Mouse (Mus musculus) hindbrain, embryonic 13.5 days (tissue): Measurements from ENCODE around the gene Crct1. TPM values are rescaled to one million over a fixed set of nuclear protein-coding genes. Genes with fewer than 3 reads are reported as not detected.

Experiments
- ATAC-seq: fragments of 200-750 bp; cut with Nextera tagmentation; 2 replicates; pipeline ENCODE4 v1.8.0; 2017; ENCODE audit warnings: moderate TSS enrichment; ENCODE audit not compliant: low FRiP score
- H3K27ac ChIP-seq: fragments of 300-500 bp; sonication (generic); 2 replicates; pipeline ENCODE4 v1.5.1; 2015; ENCODE audit warnings: inconsistent platforms, mild to moderate bottlenecking, moderate library complexity
- H3K27me3 ChIP-seq: fragments of 300-500 bp; sonication (generic); 2 replicates; pipeline ENCODE4 v1.6.1; 2015; ENCODE audit warnings: mild to moderate bottlenecking, inconsistent platforms
- H3K36me3 ChIP-seq: fragments of 300-500 bp; sonication (generic); 2 replicates; pipeline ENCODE4 v1.6.1; 2015; ENCODE audit warnings: mild to moderate bottlenecking, inconsistent platforms
- H3K4me1 ChIP-seq: fragments of 300-500 bp; sonication (generic); replicated peaks from 2 replicates; pipeline ENCODE4 v1.6.1; 2015; ENCODE audit warnings: inconsistent platforms
- H3K4me2 ChIP-seq: fragments of 300-500 bp; sonication (generic); 2 replicates; pipeline ENCODE4 v1.6.1; 2015; ENCODE audit warnings: inconsistent platforms, mild to moderate bottlenecking, moderate library complexity
- H3K4me3 ChIP-seq: fragments of 300-500 bp; sonication (generic); 2 replicates; pipeline ENCODE4 v1.5.1; 2015; ENCODE audit warnings: mild to moderate bottlenecking, inconsistent platforms
- H3K9ac ChIP-seq: fragments of 300-500 bp; sonication (generic); 2 replicates; pipeline ENCODE4 v1.6.1; 2015; ENCODE audit warnings: mild to moderate bottlenecking, inconsistent platforms
- H3K9me3 ChIP-seq: fragments of 300-500 bp; sonication (generic); 2 replicates; pipeline ENCODE4 v1.6.1; 2016; ENCODE audit warnings: inconsistent platforms
- WGBS: fragments of 180-500 bp; shearing (Covaris S2); methylation state at CpG from one replicate; pipeline ENCODE4 v1.1.7; 2015; 5-methylcytosine and 5-hydroxymethylcytosine counted together
- polyA plus RNA-seq: library from polyadenylated mRNA; unstranded; fragments of >200 nt; fragmentation: Nextera tagmentation; extraction: Ambion mirVana; gene quantifications from 2 replicates; pipeline ENCODE4 v1.2.1, GENCODE M21; 2015

Gene Crct1
- polyA plus RNA-seq = 1.1 and 1.6 TPM in 2 replicates

- H3K36me3 ChIP-seq = no peaks in the 10 kb centered on the region
- peak; percentile 33; the same call in 1 of the 2 replicates for ATAC-seq
- peak within 1 kb of the TSS; percentile 72 for H3K9ac ChIP-seq
- no peaks in the 10 kb centered on the region for H3K9me3 ChIP-seq
- peaks cover 6% of the 10 kb centered on the region for H3K4me1 ChIP-seq
- no peaks in the 10 kb centered on the region for H3K27me3 ChIP-seq
- WGBS = 32% methylated on average over 4 of the region's 4 CpGs
- peak within 1 kb of the TSS; percentile 60 for H3K27ac ChIP-seq
- H3K4me2 ChIP-seq = peak within 1 kb of the TSS; percentile 88
- peak within 1 kb of the TSS; percentile 53 for H3K4me3 ChIP-seq
Measured at GRCm38 (mm10) chr3:93015460-93016104, at the start of gene Crct1. Crct1 (minus strand) TSS chr3:93015687.

GRCm38 (mm10) chr3:93052826-93053474 lies 37.5 kb upstream of the Crct1 start:
- Histone ChIP-seq H3K9ac (no peak overlapping the region), H3K4me1 (no peaks in the 10 kb centered on the region), H3K4me3 (no peak overlapping the region), H3K4me2 (no peak overlapping the region), H3K27me3 (no peaks in the 10 kb centered on the region), H3K27ac (no peak overlapping the region), H3K9me3 (no peaks in the 10 kb centered on the region), H3K36me3 (no peaks in the 10 kb centered on the region)
- ATAC-seq = no peak
- WGBS = 52% methylated on average over 10 of the region's 10 CpGs

- Histone ChIP-seq H3K4me1 (no peaks in the 10 kb centered on the region), H3K4me3 (no peak overlapping the region), H3K9ac (no peak overlapping the region), H3K27me3 (no peaks in the 10 kb centered on the region), H3K27ac (no peak overlapping the region), H3K9me3 (no peaks in the 10 kb centered on the region), H3K4me2 (no peak overlapping the region), H3K36me3 (no peaks in the 10 kb centered on the region)
- WGBS = 91% methylated on average over 1 of the region's 1 CpGs
- no peak for ATAC-seq
Measured at GRCm38 (mm10) chr3:93050182-93050581, 34.7 kb upstream of the Crct1 start.

DNA sequence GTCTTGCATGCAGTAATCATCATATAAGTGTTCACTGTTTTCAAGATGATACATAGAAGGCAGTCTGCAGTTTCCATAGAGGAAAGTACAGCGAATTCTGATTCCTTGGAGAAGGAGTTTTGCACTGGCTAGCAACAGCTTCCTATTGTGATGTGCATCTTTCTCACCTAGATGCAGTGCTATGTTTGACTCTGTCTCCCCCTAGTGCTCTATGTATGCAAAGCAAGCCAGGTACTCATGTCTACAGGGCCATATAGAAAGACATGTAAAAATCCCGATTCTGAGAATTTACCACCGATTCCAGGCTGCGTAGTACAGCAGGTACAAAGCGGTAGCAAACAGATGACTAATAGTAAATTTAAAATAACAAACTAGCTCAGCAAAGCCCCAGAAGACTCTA lies 16.0 kb upstream of the Crct1 start:
- Histone ChIP-seq H3K9ac (no peak overlapping the region), H3K27me3 (no peaks in the 10 kb centered on the region), H3K4me3 (no peak overlapping the region), H3K36me3 (no peaks in the 10 kb centered on the region), H3K9me3 (no peaks in the 10 kb centered on the region), H3K27ac (no peak overlapping the region), H3K4me1 (no peaks in the 10 kb centered on the region), H3K4me2 (no peak overlapping the region)
- peak; percentile 93 for ATAC-seq
- WGBS = 64% methylated on average over 5 of the region's 5 CpGs

DNA sequence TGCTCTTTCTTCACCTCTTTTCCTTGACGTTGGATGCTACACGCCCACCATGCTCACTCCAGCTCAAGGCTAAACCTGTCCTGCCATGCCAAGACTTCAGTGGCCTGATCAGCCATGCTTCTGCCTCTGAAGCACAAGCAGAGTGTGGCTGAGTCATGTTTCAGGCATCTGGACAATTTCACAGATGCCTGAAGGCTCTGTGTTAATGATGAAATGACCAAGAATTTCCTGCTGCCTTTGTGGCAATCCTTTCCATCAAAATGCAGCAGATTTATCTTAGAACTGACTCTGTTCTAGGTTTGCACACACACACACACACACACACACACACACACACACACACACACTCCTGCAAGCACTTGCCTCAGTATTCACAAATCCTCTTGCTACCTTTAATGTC lies 10.0 kb upstream of the Crct1 start:
- no peak for ATAC-seq
- Histone ChIP-seq H3K36me3 (no peaks in the 10 kb centered on the region), H3K4me2 (no peak overlapping the region), H3K9ac (no peak overlapping the region), H3K4me3 (no peak overlapping the region), H3K27ac (no peak overlapping the region), H3K27me3 (no peaks in the 10 kb centered on the region), H3K4me1 (no peaks in the 10 kb centered on the region), H3K9me3 (no peaks in the 10 kb centered on the region)
- WGBS = 88% methylated on average over 2 of the region's 2 CpGs

GRCm38 (mm10) chr3:93023411-93024184 lies 8.1 kb upstream of the Crct1 start:
- H3K9me3 ChIP-seq = no peaks in the 10 kb centered on the region
- no peak overlapping the region for H3K27ac ChIP-seq

DNA sequence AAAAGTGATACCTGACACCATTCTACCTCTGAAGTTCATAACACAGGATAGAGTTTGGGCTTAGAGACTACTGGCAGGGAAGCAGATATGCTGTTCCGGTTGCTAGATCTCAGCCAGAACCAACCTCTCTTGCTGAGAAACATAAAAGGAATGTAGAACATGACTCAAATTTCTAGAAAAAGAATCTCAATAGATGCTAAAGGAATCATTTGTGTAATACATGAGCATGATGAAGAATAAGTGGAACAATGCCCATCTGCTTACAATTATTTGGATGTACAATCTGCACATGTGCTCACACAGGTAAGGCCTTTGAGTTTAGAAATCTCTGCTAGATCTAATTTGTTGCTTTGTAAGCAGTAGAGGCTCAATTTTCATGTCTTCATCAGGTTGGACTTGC lies 5.7 kb upstream of the Crct1 start:
- Histone ChIP-seq H3K9me3 (no peaks in the 10 kb centered on the region), H3K9ac (no peak overlapping the region), H3K36me3 (no peaks in the 10 kb centered on the region), H3K27ac (no peak overlapping the region), H3K4me2 (no peak overlapping the region), H3K27me3 (no peaks in the 10 kb centered on the region), H3K4me3 (no peak overlapping the region), H3K4me1 (no peaks in the 10 kb centered on the region)
- ATAC-seq = no peak
- whole genome bisulfite sequencing = 91% methylated on average over 1 of the region's 1 CpGs

More at GRCm38 (mm10) chr3:93023411-93024184, 8.1 kb upstream of the Crct1 start:
- Histone ChIP-seq H3K4me2 (no peak overlapping the region), H3K4me1 (no peaks in the 10 kb centered on the region), H3K4me3 (no peak overlapping the region), H3K36me3 (no peaks in the 10 kb centered on the region), H3K27me3 (no peaks in the 10 kb centered on the region), H3K9ac (no peak overlapping the region)
- 87% methylated on average over 3 of the region's 3 CpGs for WGBS
- ATAC-seq = no peak

GRCm38 (mm10) chr3:93018960-93019359 lies 3.5 kb upstream of the Crct1 start, which contains the start of gene Lce1m:
Lce1m (minus strand) TSS chr3:93019060.
- H3K9me3 ChIP-seq = no peaks in the 10 kb centered on the region
- 99% methylated on average over 2 of the region's 2 CpGs for WGBS
- no peak within 1 kb of the TSS for H3K4me2 ChIP-seq
- peaks cover 6% of the 10 kb centered on the region for H3K4me1 ChIP-seq
- H3K9ac ChIP-seq = no peak within 1 kb of the TSS
- H3K27ac ChIP-seq = no peak within 1 kb of the TSS
- ATAC-seq = no peak
- H3K27me3 ChIP-seq = no peaks in the 10 kb centered on the region
- no peaks in the 10 kb centered on the region for H3K36me3 ChIP-seq
- H3K4me3 ChIP-seq = no peak within 1 kb of the TSS

DNA sequence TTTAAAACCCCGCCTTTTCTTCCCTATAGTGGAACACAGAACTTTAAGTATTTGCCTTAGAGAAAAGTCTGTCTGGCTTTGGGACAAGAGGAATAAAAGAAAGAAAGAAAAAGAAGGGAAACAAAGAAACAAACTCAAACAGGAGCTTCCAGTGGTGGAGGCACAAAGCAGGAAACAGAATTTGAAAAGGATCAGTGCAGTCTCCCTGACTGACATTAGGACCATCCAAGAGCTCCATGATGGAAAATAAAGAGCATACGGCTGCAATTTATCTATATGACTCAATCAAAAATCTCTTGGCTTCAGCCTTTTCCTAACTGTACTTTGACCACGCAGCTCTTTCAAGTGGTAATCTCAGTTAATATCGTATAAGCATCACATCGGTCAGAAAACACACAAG lies 616 bp downstream of the Crct1 start:
- H3K27ac ChIP-seq = no peak overlapping the region
- ATAC-seq = no peak
- 29% methylated on average over 5 of the region's 5 CpGs for WGBS

DNA sequence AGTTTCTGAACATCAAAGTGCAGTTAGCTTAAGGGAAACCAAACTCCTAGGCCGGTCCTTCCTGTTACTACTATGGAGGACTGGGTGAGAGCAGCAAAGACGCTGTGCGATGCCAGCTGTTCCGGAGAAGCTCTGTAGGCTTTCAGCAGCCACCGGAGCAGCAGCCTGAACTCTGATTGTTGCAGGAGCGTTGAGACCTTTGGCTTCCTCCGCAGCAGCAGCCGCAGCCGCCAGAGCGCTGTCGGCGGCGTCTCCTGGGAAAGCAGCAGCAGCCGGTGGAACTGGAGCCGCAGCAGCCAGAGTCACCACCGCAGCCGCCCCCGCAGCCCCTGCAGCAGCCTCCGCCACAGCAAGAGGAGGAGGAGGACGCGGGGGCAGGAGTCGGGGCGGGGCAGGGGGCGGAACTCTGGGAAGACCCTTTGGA lies 1.1 kb downstream of the Crct1 start:
- WGBS = under 1% methylated on average over 24 of the region's 24 CpGs
- peak; percentile 88 for ATAC-seq

More for the DNA sequence above, 616 bp downstream of the Crct1 start:
- H3K4me3 ChIP-seq = peak overlapping the region; percentile 53
- peaks cover 6% of the 10 kb centered on the region for H3K4me1 ChIP-seq
- no peaks in the 10 kb centered on the region for H3K36me3 ChIP-seq
- H3K27me3 ChIP-seq = no peaks in the 10 kb centered on the region
- H3K9ac ChIP-seq = peak overlapping the region; percentile 72
- H3K9me3 ChIP-seq = no peaks in the 10 kb centered on the region
- peak overlapping the region; percentile 88 for H3K4me2 ChIP-seq

GRCm38 (mm10) chr3:93002843-93003242 lies 12.6 kb downstream of the Crct1 start:
- no peak overlapping the region for H3K4me3 ChIP-seq
- H3K9me3 ChIP-seq = no peaks in the 10 kb centered on the region
- no peaks in the 10 kb centered on the region for H3K27me3 ChIP-seq
- no peaks in the 10 kb centered on the region for H3K36me3 ChIP-seq
- 59% methylated on average over 4 of the region's 4 CpGs for WGBS
- H3K9ac ChIP-seq = no peak overlapping the region
- no peak overlapping the region for H3K27ac ChIP-seq
- no peak overlapping the region for H3K4me2 ChIP-seq
- 0 out of 2 replicates have a peak, but pooled peaks cover 3% of the 10 kb centered on the region for H3K4me1 ChIP-seq
- ATAC-seq = 0 out of 2 replicates have a peak, but pooled peaks have one; percentile 34

More for the DNA sequence above, 1.1 kb downstream of the Crct1 start:
- Histone ChIP-seq H3K9ac (peak overlapping the region; percentile 72), H3K27me3 (no peaks in the 10 kb centered on the region), H3K4me2 (peak overlapping the region; percentile 88), H3K4me1 (peaks cover 6% of the 10 kb centered on the region), H3K4me3 (peak overlapping the region; percentile 53), H3K27ac (peak overlapping the region; percentile 60), H3K9me3 (no peaks in the 10 kb centered on the region), H3K36me3 (no peaks in the 10 kb centered on the region)

- no peaks in the 10 kb centered on the region for H3K36me3 ChIP-seq
- no peak overlapping the region for H3K4me3 ChIP-seq
- no peak for ATAC-seq
- WGBS = 88% methylated on average over 3 of the region's 3 CpGs
- H3K27me3 ChIP-seq = no peaks in the 10 kb centered on the region
- H3K4me2 ChIP-seq = no peak overlapping the region
- H3K27ac ChIP-seq = no peak overlapping the region
- H3K9ac ChIP-seq = no peak overlapping the region
- 0 out of 2 replicates have a peak, but pooled peaks cover 3% of the 10 kb centered on the region for H3K4me1 ChIP-seq
- H3K9me3 ChIP-seq = no peaks in the 10 kb centered on the region
Measured at GRCm38 (mm10) chr3:93000621-93001020, 14.9 kb downstream of the Crct1 start.
